Mouse (Mus musculus) olfactory bulb, adult 2 months (tissue): ENCODE measurements at regions not wholly inside any gene's neighbourhood (a gene's known extent, or its start where the extent isn't known, plus 50 kb on each side); places are given as distances from the start of the nearest gene placed in this dataset.

ENCODE experiments used
- CTCF ChIP-seq: fragments of 200-500 bp; IDR thresholded peaks from 2 replicates; pipeline ENCODE4 v1.5.1; 2012; ENCODE audit warnings: low read depth, mild to moderate bottlenecking, low read length, moderate library complexity; ENCODE audit not compliant: insufficient read depth
- POLR2A ChIP-seq: fragments of 200-500 bp; IDR thresholded peaks from 2 replicates; pipeline ENCODE4 v1.6.1; 2012; ENCODE audit warnings: mild to moderate bottlenecking, low read depth, low read length, moderate library complexity; ENCODE audit not compliant: insufficient read depth

GRCm38 (mm10) chr17:85876853-85877252 lies 188.8 kb upstream of the Six2 start:
- TF ChIP-seq POLR2A: no peak
- no peak for TF ChIP-seq CTCF
